Mouse (Mus musculus) CD4-positive helper T cell, adult 2 months (primary cell): ENCODE measurements at regions not wholly inside any gene's neighbourhood (a gene's known extent, or its start where the extent isn't known, plus 50 kb on each side); places are given as distances from the start of the nearest gene placed in this dataset.

Experiments used
- DNase-seq: peaks from one replicate; pipeline ENCODE4 v3.0.0-alpha.2; 2012; ENCODE audit warnings: low read depth, missing footprints, low spot score

- peak; percentile 84 for DNase-seq
These were observed 77.8 kb downstream of the Rpia start for GRCm38 (mm10) chr6:70714239-70714638.

- no peak for DNase-seq
These were observed 78.4 kb downstream of the Rpia start for GRCm38 (mm10) chr6:70713665-70714064.

- peak; percentile 25 for DNase-seq
These were observed 78.9 kb downstream of the Rpia start for GRCm38 (mm10) chr6:70713118-70713517.

GRCm38 (mm10) chr6:70709338-70710055 is 82.5 kb downstream of the Rpia start:
- DNase-seq = peak; percentile 77

- DNase-seq = no peak
These were observed 96.4 kb downstream of the Rpia start for GRCm38 (mm10) chr6:70695596-70695995.
